Mouse (Mus musculus) cerebellum, adult 2 months (tissue): ENCODE data around the gene Sgcd.

ENCODE experiments used
- CTCF ChIP-seq: fragments of 200-500 bp; IDR thresholded peaks from 2 replicates; pipeline ENCODE4 v1.5.1; 2011; ENCODE audit warnings: low read depth, mild to moderate bottlenecking, control low read depth, low read length, moderate library complexity, borderline replicate concordance; ENCODE audit not compliant: insufficient read depth
- POLR2A ChIP-seq: fragments of 200-500 bp; IDR thresholded peaks from 2 replicates; pipeline ENCODE4 v1.6.1; 2011; ENCODE audit warnings: low read length, control low read depth, borderline replicate concordance; ENCODE audit not compliant: insufficient read depth

GRCm38 (mm10) chr11:47883545-47883944 lies 105.2 kb downstream of the Sgcd start:
- TF ChIP-seq CTCF, result no peak
- no peak for TF ChIP-seq POLR2A
